Mouse (Mus musculus): Measurements from ENCODE around the gene Zfp638. TPM values are rescaled to one million over a fixed set of nuclear protein-coding genes. Genes with fewer than 3 reads are reported as not detected.

The Zfp638 gene
- polyA plus RNA-seq, 1 experiment from 2014 or later = 94.4 TPM

- H3K4me1 ChIP-seq (ENCODE audit: control insufficient read depth, insufficient read depth, low read length) = no peaks in the 10 kb centered on the region
- ATAC-seq (ENCODE audit: insufficient number of reproducible peaks, insufficient read depth, low FRiP score, low read depth) = no peak
- H3K36me3 ChIP-seq (ENCODE audit: control insufficient read depth, insufficient read depth, low read length) = no peaks in the 10 kb centered on the region
- no peak overlapping the region for H3K4me2 ChIP-seq (replicated peaks; ENCODE audit: low read depth, low read length)
- H3K27ac ChIP-seq (ENCODE audit: low read length) = no peak overlapping the region
- no peak overlapping the region for H3K9ac ChIP-seq (replicated peaks; ENCODE audit: low read depth, low read length)
- no peaks in the 10 kb centered on the region for H3K9me3 ChIP-seq (ENCODE audit: control insufficient read depth, low read depth, low read length)
- 100% methylated on average over 1 of the region's 1 CpGs for WGBS
- H3K27me3 ChIP-seq (ENCODE audit: control insufficient read depth, insufficient read depth, low read length) = no peaks in the 10 kb centered on the region
- H3K4me3 ChIP-seq (ENCODE audit: low read depth, low read length) = no peak overlapping the region
These were observed 26.7 kb downstream of the Zfp638 start for GRCm38 (mm10) chr6:83893584-83893983.

- Histone ChIP-seq H3K9ac (replicated peaks; ENCODE audit: low read depth, low read length) (no peak overlapping the region), H3K27me3 (ENCODE audit: control insufficient read depth, insufficient read depth, low read length) (no peaks in the 10 kb centered on the region), H3K4me3 (ENCODE audit: low read depth, low read length) (no peak overlapping the region), H3K4me2 (replicated peaks; ENCODE audit: low read depth, low read length) (no peak overlapping the region), H3K9me3 (ENCODE audit: control insufficient read depth, low read depth, low read length) (no peaks in the 10 kb centered on the region), H3K36me3 (ENCODE audit: control insufficient read depth, insufficient read depth, low read length) (no peaks in the 10 kb centered on the region), H3K27ac (ENCODE audit: low read length) (no peak overlapping the region), H3K4me1 (ENCODE audit: control insufficient read depth, insufficient read depth, low read length) (no peaks in the 10 kb centered on the region)
- no peak for ATAC-seq (ENCODE audit: insufficient number of reproducible peaks, insufficient read depth, low FRiP score, low read depth)
- 61% methylated on average over 4 of the region's 4 CpGs for WGBS
These were observed 32.2 kb downstream of the Zfp638 start for GRCm38 (mm10) chr6:83899142-83899541.

DNA sequence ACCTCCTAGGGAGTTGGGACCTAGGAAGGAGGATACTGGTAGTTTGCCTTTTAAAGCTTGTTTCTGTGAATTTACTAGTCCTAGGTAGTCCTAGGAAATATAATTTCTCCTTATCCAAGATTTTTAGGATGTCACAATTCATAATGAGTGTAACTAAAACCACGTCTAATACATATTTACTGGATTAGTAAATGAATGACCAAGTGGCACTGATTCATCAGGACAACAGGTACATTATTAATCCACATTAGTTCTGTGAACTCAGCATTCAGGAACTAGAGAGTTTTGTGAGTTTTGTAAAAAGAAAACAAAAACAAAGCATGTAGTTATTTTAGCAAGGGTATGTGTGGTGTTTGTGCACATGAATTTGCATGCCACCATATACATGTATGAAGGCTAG is 38.4 kb downstream of the Zfp638 start:
- no peak for ATAC-seq (ENCODE audit: insufficient number of reproducible peaks, insufficient read depth, low FRiP score, low read depth)
- no peak overlapping the region for H3K9ac ChIP-seq (replicated peaks; ENCODE audit: low read depth, low read length)

DNA sequence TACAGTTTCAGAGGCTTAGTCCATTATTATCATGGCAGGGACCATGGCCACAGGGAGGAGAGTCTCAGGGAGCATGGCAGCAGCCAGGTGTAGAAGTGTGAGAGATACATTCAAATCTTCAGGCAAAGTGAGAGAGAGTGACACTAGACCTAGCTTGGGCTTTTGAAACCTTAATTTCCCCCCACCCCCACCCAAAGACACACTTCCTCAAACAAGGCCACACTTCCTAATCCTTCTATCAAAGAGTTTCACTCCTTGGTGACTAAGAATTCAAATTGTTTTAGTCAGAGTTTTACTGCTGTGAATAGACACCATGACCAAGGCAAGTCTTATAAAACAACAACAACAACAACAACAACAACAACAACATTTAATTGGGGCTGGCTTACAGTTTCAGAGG is 39.8 kb downstream of the Zfp638 start:
- Histone ChIP-seq H3K9me3 (ENCODE audit: control insufficient read depth, low read depth, low read length) (no peaks in the 10 kb centered on the region), H3K4me1 (ENCODE audit: control insufficient read depth, insufficient read depth, low read length) (no peaks in the 10 kb centered on the region), H3K36me3 (ENCODE audit: control insufficient read depth, insufficient read depth, low read length) (no peaks in the 10 kb centered on the region), H3K9ac (replicated peaks; ENCODE audit: low read depth, low read length) (no peak overlapping the region), H3K4me3 (ENCODE audit: low read depth, low read length) (no peak overlapping the region), H3K27me3 (ENCODE audit: control insufficient read depth, insufficient read depth, low read length) (no peaks in the 10 kb centered on the region), H3K4me2 (replicated peaks; ENCODE audit: low read depth, low read length) (no peak overlapping the region), H3K27ac (ENCODE audit: low read length) (no peak overlapping the region)
- ATAC-seq (ENCODE audit: insufficient number of reproducible peaks, insufficient read depth, low FRiP score, low read depth) = no peak

More for the DNA sequence above, 38.4 kb downstream of the Zfp638 start:
- Histone ChIP-seq H3K9me3 (ENCODE audit: control insufficient read depth, low read depth, low read length) (no peaks in the 10 kb centered on the region), H3K36me3 (ENCODE audit: control insufficient read depth, insufficient read depth, low read length) (no peaks in the 10 kb centered on the region), H3K27me3 (ENCODE audit: control insufficient read depth, insufficient read depth, low read length) (no peaks in the 10 kb centered on the region), H3K4me1 (ENCODE audit: control insufficient read depth, insufficient read depth, low read length) (no peaks in the 10 kb centered on the region), H3K4me2 (replicated peaks; ENCODE audit: low read depth, low read length) (no peak overlapping the region), H3K27ac (ENCODE audit: low read length) (no peak overlapping the region), H3K4me3 (ENCODE audit: low read depth, low read length) (no peak overlapping the region)
- 68% methylated on average over 1 of the region's 1 CpGs for WGBS

DNA sequence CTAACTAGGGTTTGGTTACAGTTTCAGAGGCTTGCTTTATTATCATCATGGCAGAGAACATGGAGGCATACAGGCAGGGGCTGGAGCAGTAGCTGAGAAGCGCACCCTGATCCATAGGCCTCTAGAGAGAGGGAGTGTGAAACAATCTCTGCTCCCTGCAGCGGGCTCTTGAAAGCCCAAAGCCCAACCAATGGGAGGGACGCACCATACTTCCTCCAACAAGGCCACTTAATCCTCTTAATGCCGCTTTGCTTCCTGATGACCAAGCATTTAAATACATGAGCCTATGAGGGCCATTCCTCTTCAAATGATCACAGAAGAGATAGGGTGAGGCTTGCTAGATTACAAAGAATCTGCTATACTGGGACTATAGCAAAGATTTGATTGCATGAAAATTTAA is 41.5 kb downstream of the Zfp638 start:
- Histone ChIP-seq H3K36me3 (ENCODE audit: control insufficient read depth, insufficient read depth, low read length) (no peaks in the 10 kb centered on the region), H3K4me1 (ENCODE audit: control insufficient read depth, insufficient read depth, low read length) (no peaks in the 10 kb centered on the region), H3K4me2 (replicated peaks; ENCODE audit: low read depth, low read length) (no peak overlapping the region), H3K27ac (ENCODE audit: low read length) (no peak overlapping the region), H3K9me3 (ENCODE audit: control insufficient read depth, low read depth, low read length) (no peaks in the 10 kb centered on the region), H3K4me3 (ENCODE audit: low read depth, low read length) (no peak overlapping the region), H3K27me3 (ENCODE audit: control insufficient read depth, insufficient read depth, low read length) (no peaks in the 10 kb centered on the region), H3K9ac (replicated peaks; ENCODE audit: low read depth, low read length) (no peak overlapping the region)
- no peak for ATAC-seq (ENCODE audit: insufficient number of reproducible peaks, insufficient read depth, low FRiP score, low read depth)
- WGBS = 18% methylated on average over 4 of the region's 4 CpGs

DNA sequence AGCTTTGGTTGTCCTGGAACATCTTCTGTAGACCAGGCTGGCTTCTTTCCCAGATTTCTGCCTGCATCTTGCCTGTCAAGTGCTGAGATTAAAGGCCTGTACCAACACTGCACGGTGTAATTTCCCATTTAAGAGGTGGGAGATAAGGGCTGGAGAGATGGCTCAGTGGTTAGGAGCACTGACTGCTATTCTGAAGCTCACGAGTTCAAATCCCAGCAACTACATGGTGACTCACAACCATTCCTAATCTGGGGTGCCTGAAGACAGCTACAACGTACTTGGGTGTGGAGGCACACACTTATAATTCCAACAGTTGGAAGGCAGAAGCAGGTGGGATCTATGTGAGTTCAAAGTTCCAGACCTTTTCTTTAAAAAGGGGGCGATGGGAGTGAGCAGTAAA is 46.8 kb downstream of the Zfp638 start:
- WGBS = 40% methylated on average over 4 of the region's 4 CpGs
- Histone ChIP-seq H3K9me3 (ENCODE audit: control insufficient read depth, low read depth, low read length) (no peaks in the 10 kb centered on the region), H3K4me1 (ENCODE audit: control insufficient read depth, insufficient read depth, low read length) (no peaks in the 10 kb centered on the region), H3K4me2 (replicated peaks; ENCODE audit: low read depth, low read length) (no peak overlapping the region), H3K27ac (ENCODE audit: low read length) (no peak overlapping the region), H3K4me3 (ENCODE audit: low read depth, low read length) (no peak overlapping the region), H3K36me3 (ENCODE audit: control insufficient read depth, insufficient read depth, low read length) (no peaks in the 10 kb centered on the region), H3K27me3 (ENCODE audit: control insufficient read depth, insufficient read depth, low read length) (no peaks in the 10 kb centered on the region), H3K9ac (replicated peaks; ENCODE audit: low read depth, low read length) (no peak overlapping the region)
- ATAC-seq (ENCODE audit: insufficient number of reproducible peaks, insufficient read depth, low FRiP score, low read depth) = no peak

DNA sequence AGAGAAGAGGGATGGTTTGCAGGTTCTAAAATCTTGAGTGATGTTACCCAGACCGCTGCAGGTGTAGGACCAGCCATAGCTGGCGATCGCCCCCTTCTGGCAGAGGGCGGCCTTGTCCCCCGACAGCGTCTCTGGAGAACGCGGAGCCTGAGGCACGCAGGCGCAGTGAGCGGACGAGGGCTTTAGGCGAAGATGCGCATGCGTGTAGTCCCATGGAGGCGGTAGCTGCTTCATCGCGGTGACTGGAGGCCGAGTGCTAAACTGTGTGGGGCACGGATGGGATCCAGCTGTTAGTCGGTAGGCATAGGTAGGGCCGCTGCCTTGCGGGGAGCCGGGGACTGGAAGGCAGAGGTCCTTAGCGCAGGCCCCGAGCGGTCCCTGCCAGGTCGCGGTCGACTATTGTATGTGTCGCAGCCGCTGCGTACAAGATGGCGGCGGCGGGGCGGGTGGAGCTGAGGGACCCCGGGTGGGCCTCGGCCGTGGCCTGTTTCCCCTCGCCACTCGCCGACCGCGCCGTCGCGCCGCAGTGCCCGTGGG is 47.3 kb downstream of the Zfp638 start:
- Histone ChIP-seq H3K36me3 (ENCODE audit: control insufficient read depth, insufficient read depth, low read length) (no peaks in the 10 kb centered on the region), H3K27me3 (ENCODE audit: control insufficient read depth, insufficient read depth, low read length) (no peaks in the 10 kb centered on the region), H3K9me3 (ENCODE audit: control insufficient read depth, low read depth, low read length) (no peaks in the 10 kb centered on the region), H3K4me3 (ENCODE audit: low read depth, low read length) (peak overlapping the region; percentile 93), H3K4me1 (ENCODE audit: control insufficient read depth, insufficient read depth, low read length) (no peaks in the 10 kb centered on the region), H3K9ac (replicated peaks; ENCODE audit: low read depth, low read length) (peak overlapping the region; percentile 85), H3K4me2 (replicated peaks; ENCODE audit: low read depth, low read length) (peak overlapping the region; percentile 62; the same call in 1 of the 2 replicates), H3K27ac (ENCODE audit: low read length) (peak overlapping the region; percentile 91)
- under 1% methylated on average over 50 of the region's 50 CpGs for WGBS
- ATAC-seq (ENCODE audit: insufficient number of reproducible peaks, insufficient read depth, low FRiP score, low read depth) = peak; percentile 98

GRCm38 (mm10) chr6:83914720-83915271 is 47.9 kb downstream of the Zfp638 start:
- H3K27me3 ChIP-seq (ENCODE audit: control insufficient read depth, insufficient read depth, low read length) = no peaks in the 10 kb centered on the region
- H3K36me3 ChIP-seq (ENCODE audit: control insufficient read depth, insufficient read depth, low read length) = no peaks in the 10 kb centered on the region
- ATAC-seq (ENCODE audit: insufficient number of reproducible peaks, insufficient read depth, low FRiP score, low read depth) = no peak
- H3K27ac ChIP-seq (ENCODE audit: low read length) = peak overlapping the region; percentile 91
- H3K4me3 ChIP-seq (ENCODE audit: low read depth, low read length) = peak overlapping the region; percentile 93
- under 1% methylated on average over 40 of the region's 40 CpGs for WGBS
- peak overlapping the region; percentile 85 for H3K9ac ChIP-seq (replicated peaks; ENCODE audit: low read depth, low read length)
- no peaks in the 10 kb centered on the region for H3K9me3 ChIP-seq (ENCODE audit: control insufficient read depth, low read depth, low read length)
- peak overlapping the region; percentile 62 for H3K4me2 ChIP-seq (replicated peaks; ENCODE audit: low read depth, low read length)
- H3K4me1 ChIP-seq (ENCODE audit: control insufficient read depth, insufficient read depth, low read length) = no peaks in the 10 kb centered on the region

DNA sequence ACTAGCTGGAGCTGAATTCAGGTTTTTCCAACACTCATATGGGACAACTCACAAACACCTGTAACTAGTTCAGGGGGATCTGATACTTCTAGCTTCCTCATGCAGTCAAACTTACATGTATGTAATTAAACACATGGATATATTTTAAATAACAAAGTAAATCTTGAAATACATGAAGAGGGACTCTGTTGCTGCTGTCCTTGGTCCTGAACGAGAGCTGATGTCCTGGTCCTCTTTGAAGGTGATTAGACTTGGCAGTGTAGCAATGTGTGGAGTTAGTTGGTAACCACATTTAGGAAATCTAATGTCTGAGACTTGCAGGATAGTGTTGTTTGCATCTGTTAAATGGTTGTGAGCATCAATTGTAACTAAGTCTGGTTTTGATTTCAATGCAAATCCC is 60.5 kb downstream of the Zfp638 start:
- 77% methylated on average over 1 of the region's 1 CpGs for WGBS
- Histone ChIP-seq H3K27ac (ENCODE audit: low read length) (no peak overlapping the region), H3K36me3 (ENCODE audit: control insufficient read depth, insufficient read depth, low read length) (peaks cover 16% of the 10 kb centered on the region), H3K4me1 (ENCODE audit: control insufficient read depth, insufficient read depth, low read length) (no peaks in the 10 kb centered on the region), H3K4me2 (replicated peaks; ENCODE audit: low read depth, low read length) (no peak overlapping the region), H3K9me3 (ENCODE audit: control insufficient read depth, low read depth, low read length) (no peaks in the 10 kb centered on the region), H3K9ac (replicated peaks; ENCODE audit: low read depth, low read length) (no peak overlapping the region), H3K4me3 (ENCODE audit: low read depth, low read length) (no peak overlapping the region), H3K27me3 (ENCODE audit: control insufficient read depth, insufficient read depth, low read length) (no peaks in the 10 kb centered on the region)
- no peak for ATAC-seq (ENCODE audit: insufficient number of reproducible peaks, insufficient read depth, low FRiP score, low read depth)

Measured in stomach, embryonic 14.5 days (tissue).